Mouse (Mus musculus) myocyte (in vitro differentiated cells): ENCODE measurements around the gene Ctbp2. TPM values are rescaled to one million over a fixed set of nuclear protein-coding genes. Genes with fewer than 3 reads are reported as not detected.

ENCODE experiments used
- H3K27me3 ChIP-seq: one replicate; pipeline ENCODE4 v1.6.1; 2011; ENCODE audit not compliant: control insufficient read depth, insufficient read depth, insufficient read length
- H3K36me3 ChIP-seq: one replicate; pipeline ENCODE4 v1.6.1; 2011; ENCODE audit not compliant: control insufficient read depth, insufficient read depth
- H3K4me2 ChIP-seq: one replicate; pipeline ENCODE4 v1.6.1; 2011; ENCODE audit warnings: low read depth, control low read depth
- H3K4me3 ChIP-seq: one replicate; pipeline ENCODE4 v1.5.1; 2011; ENCODE audit warnings: mild to moderate bottlenecking, control low read depth, moderate library complexity
- H3K79me2 ChIP-seq: one replicate; pipeline ENCODE4 v1.6.1; 2011; ENCODE audit not compliant: control insufficient read depth, insufficient read depth
- H3ac ChIP-seq: one replicate; pipeline ENCODE4 v1.6.1; 2011; ENCODE audit not compliant: control insufficient read depth, insufficient read length
- CEBPB ChIP-seq: IDR thresholded peaks from 2 replicates; pipeline ENCODE4 v1.6.1; 2011; ENCODE audit warnings: mild to moderate bottlenecking, moderate library complexity; ENCODE audit not compliant: poor library complexity, insufficient read depth, severe bottlenecking
- E2F4 ChIP-seq: IDR thresholded peaks from one replicate; pipeline ENCODE4 v1.6.1; 2011; ENCODE audit warnings: mild to moderate bottlenecking, control low read depth, moderate library complexity; ENCODE audit not compliant: insufficient read depth
- MAX ChIP-seq: IDR thresholded peaks from one replicate; pipeline ENCODE4 v1.6.1; 2011; ENCODE audit warnings: low read depth, mild to moderate bottlenecking, control low read depth
- MYOD1 ChIP-seq, 3 experiments: IDR thresholded peaks; one replicate each; pipeline ENCODE4 v1.6.1; 2011; ENCODE audit warnings: control low read depth in 2 of 3, low read depth in 2 of 3, mild to moderate bottlenecking in 2 of 3, moderate library complexity in 1 of 3; ENCODE audit not compliant: insufficient read length in 2 of 3, control insufficient read depth in 1 of 3
- MYOG ChIP-seq, 3 experiments: IDR thresholded peaks; one replicate each; pipeline ENCODE4 v1.6.1; 2011; ENCODE audit warnings: control low read depth in 2 of 3, low read depth in 2 of 3, mild to moderate bottlenecking in 2 of 3; ENCODE audit not compliant: insufficient read length in 2 of 3, control insufficient read depth in 1 of 3, insufficient read depth in 1 of 3
- POLR2A ChIP-seq: IDR thresholded peaks from one replicate; pipeline ENCODE4 v1.6.1; 2011; ENCODE audit warnings: low read depth, mild to moderate bottlenecking, control low read depth, moderate library complexity; ENCODE audit not compliant: insufficient read length
- POLR2AphosphoS2 ChIP-seq: IDR thresholded peaks from one replicate; pipeline ENCODE4 v1.6.1; 2011; ENCODE audit warnings: low read depth, control low read depth; ENCODE audit not compliant: insufficient read length
- REST ChIP-seq: IDR thresholded peaks from one replicate; pipeline ENCODE4 v1.6.1; 2011; ENCODE audit warnings: mild to moderate bottlenecking, control low read depth, moderate library complexity; ENCODE audit not compliant: insufficient read depth, insufficient read length
- SRF ChIP-seq: IDR thresholded peaks from one replicate; pipeline ENCODE4 v1.6.1; 2011; ENCODE audit warnings: low read depth; ENCODE audit not compliant: control insufficient read depth, insufficient read length
- TCF12 ChIP-seq: IDR thresholded peaks from one replicate; pipeline ENCODE4 v1.6.1; 2011; ENCODE audit warnings: mild to moderate bottlenecking, control low read depth; ENCODE audit not compliant: poor library complexity, insufficient read depth, severe bottlenecking
- TCF3 ChIP-seq: IDR thresholded peaks from one replicate; pipeline ENCODE4 v1.6.1; 2011; ENCODE audit warnings: low read depth, control low read depth; ENCODE audit not compliant: insufficient read length
- USF1 ChIP-seq: IDR thresholded peaks from one replicate; pipeline ENCODE4 v1.6.1; 2011; ENCODE audit warnings: low read depth, mild to moderate bottlenecking, control low read depth, moderate library complexity
- polyA plus RNA-seq: library from polyadenylated mRNA; unstranded; fragments of >200 nt; fragmentation: generic; extraction: Trizol; gene quantifications from one replicate; pipeline ENCODE4 v1.2.1, GENCODE M21; 2012; ENCODE audit warnings: missing spikeins

Ctbp2 gene
- polyA plus RNA-seq, 1 experiment = 22.4 TPM

GRCm38 (mm10) chr7:133114847-133115470 lies 9.2 kb downstream of the Ctbp2 start:
- Histone ChIP-seq H3K36me3 (no peaks in the 10 kb centered on the region), H3K27me3 (no peaks in the 10 kb centered on the region), H3K4me3 (no peak overlapping the region), H3ac (no peak overlapping the region), H3K79me2 (peaks cover 96% of the 10 kb centered on the region), H3K4me2 (no peak overlapping the region)
- no peak for TF ChIP-seq CEBPB
- TF ChIP-seq TCF12 = no peak
- TF ChIP-seq REST = no peak
- TF ChIP-seq TCF3 = no peak
- TF ChIP-seq MYOD1 (IDR thresholded peaks at IDR 0.05; ENCODE audit: control insufficient read depth in 1 of 3, insufficient read length in 2 of 3, low read depth in 2 of 3) = no peak
- TF ChIP-seq USF1 = no peak
- no peak for TF ChIP-seq POLR2A
- peak in 1 of 3 experiments; percentile 20 for TF ChIP-seq MYOG (IDR thresholded peaks at IDR 0.05; ENCODE audit: control insufficient read depth in 1 of 3, insufficient read depth in 1 of 3, insufficient read length in 2 of 3, low read depth in 2 of 3)

- H3K4me3 ChIP-seq = no peak overlapping the region
These were observed 10.8 kb downstream of the Ctbp2 start for GRCm38 (mm10) chr7:133113185-133113895.

GRCm38 (mm10) chr7:133112351-133112831 lies 11.8 kb downstream of the Ctbp2 start:
- no peak overlapping the region for H3K4me3 ChIP-seq
- no peak overlapping the region for H3ac ChIP-seq
- H3K4me2 ChIP-seq = peak overlapping the region; percentile 77
- H3K79me2 ChIP-seq = peaks cover 96% of the 10 kb centered on the region
- H3K27me3 ChIP-seq = no peaks in the 10 kb centered on the region
- no peaks in the 10 kb centered on the region for H3K36me3 ChIP-seq
- no peak for TF ChIP-seq USF1
- no peak for TF ChIP-seq POLR2A
- no peak for TF ChIP-seq E2F4
- no peak for TF ChIP-seq TCF3
- TF ChIP-seq REST = no peak

More at GRCm38 (mm10) chr7:133113185-133113895, 10.8 kb downstream of the Ctbp2 start:
- no peak for TF ChIP-seq REST
- TF ChIP-seq POLR2AphosphoS2 = no peak
- no peak for TF ChIP-seq POLR2A
- no peak for TF ChIP-seq SRF
- no peak for TF ChIP-seq USF1
- TF ChIP-seq TCF12 = no peak
- TF ChIP-seq CEBPB = no peak
- no peak for TF ChIP-seq MAX
- no peak for TF ChIP-seq MYOD1 (IDR thresholded peaks at IDR 0.05; ENCODE audit: control insufficient read depth in 1 of 3, insufficient read length in 2 of 3, low read depth in 2 of 3)
- TF ChIP-seq TCF3 = no peak
- TF ChIP-seq E2F4 = no peak
- TF ChIP-seq MYOG (IDR thresholded peaks at IDR 0.05; ENCODE audit: control insufficient read depth in 1 of 3, insufficient read depth in 1 of 3, insufficient read length in 2 of 3, low read depth in 2 of 3) = no peak
- H3K4me2 ChIP-seq = peak overlapping the region; percentile 77
- no peaks in the 10 kb centered on the region for H3K27me3 ChIP-seq
- H3K36me3 ChIP-seq = no peaks in the 10 kb centered on the region
- no peak overlapping the region for H3ac ChIP-seq
- H3K79me2 ChIP-seq = peaks cover 96% of the 10 kb centered on the region

GRCm38 (mm10) chr7:133109442-133109841 lies 14.7 kb downstream of the Ctbp2 start:
- Histone ChIP-seq H3K79me2 (peaks cover 95% of the 10 kb centered on the region), H3K4me3 (no peak overlapping the region), H3K4me2 (no peak overlapping the region), H3K36me3 (no peaks in the 10 kb centered on the region), H3K27me3 (no peaks in the 10 kb centered on the region), H3ac (no peak overlapping the region)
- TF ChIP-seq TCF3 (no peak), MAX (no peak), MYOD1 (IDR thresholded peaks at IDR 0.05; ENCODE audit: control insufficient read depth in 1 of 3, insufficient read length in 2 of 3, low read depth in 2 of 3) (no peak), POLR2A (no peak), SRF (no peak), CEBPB (no peak), POLR2AphosphoS2 (no peak), MYOG (IDR thresholded peaks at IDR 0.05; ENCODE audit: control insufficient read depth in 1 of 3, insufficient read depth in 1 of 3, insufficient read length in 2 of 3, low read depth in 2 of 3) (no peak), TCF12 (no peak), USF1 (no peak), REST (no peak), E2F4 (no peak)
